Mouse (Mus musculus): ENCODE data around the gene Atxn7l1. TPM values are rescaled to one million over a fixed set of nuclear protein-coding genes. Genes with fewer than 3 reads are reported as not detected.

Gene Atxn7l1
- total and polyA plus RNA-seq, 2 experiments from 2014 or later: 20.9 to 27.8 TPM

DNA sequence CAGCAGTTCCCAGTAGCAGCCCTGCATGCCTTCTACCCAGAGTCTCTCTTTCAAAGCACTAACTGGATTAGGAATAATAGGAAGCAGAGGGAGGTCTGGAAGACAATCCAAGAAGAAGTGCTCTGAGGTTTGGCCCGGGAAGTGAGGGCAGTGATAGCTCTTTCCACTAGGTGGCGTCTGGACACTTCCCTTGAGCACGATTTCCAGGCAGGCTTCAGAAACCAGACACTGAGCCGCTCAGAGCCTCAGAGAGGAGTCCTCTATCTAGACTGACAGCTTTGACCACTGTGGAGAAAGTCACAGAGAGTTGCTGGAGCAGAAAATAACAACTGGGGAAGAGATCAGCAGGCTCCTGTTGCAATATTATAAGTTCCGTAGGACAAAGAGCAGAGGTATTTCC, 241.3 kb downstream of the Atxn7l1 start:
- peak; percentile 86 for DNase-seq (ENCODE audit: low spot score)
- Histone ChIP-seq H3K4me2 (ENCODE audit: low read depth, low read length, poor library complexity, severe bottlenecking) (no peak overlapping the region), H3K4me3 (ENCODE audit: low read depth, low read length) (no peak overlapping the region), H3K27me3 (ENCODE audit: insufficient read depth, low read length) (no peaks in the 10 kb centered on the region), H3K4me1 (ENCODE audit: insufficient read depth, low read length) (no peaks in the 10 kb centered on the region), H3K9me3 (ENCODE audit: low read length) (no peaks in the 10 kb centered on the region), H3K36me3 (ENCODE audit: insufficient read depth, low read length) (no peaks in the 10 kb centered on the region), H3K27ac (ENCODE audit: low read depth, low read length) (no peak overlapping the region), H3K9ac (replicated peaks; ENCODE audit: low read length, poor library complexity, severe bottlenecking) (no peak overlapping the region)
- ATAC-seq (ENCODE audit: low FRiP score): peak; percentile 57
- peak; percentile 93 for TF ChIP-seq CTCF (IDR thresholded peaks at IDR 0.05)
- 3% methylated on average over 5 of the region's 5 CpGs for WGBS

DNA sequence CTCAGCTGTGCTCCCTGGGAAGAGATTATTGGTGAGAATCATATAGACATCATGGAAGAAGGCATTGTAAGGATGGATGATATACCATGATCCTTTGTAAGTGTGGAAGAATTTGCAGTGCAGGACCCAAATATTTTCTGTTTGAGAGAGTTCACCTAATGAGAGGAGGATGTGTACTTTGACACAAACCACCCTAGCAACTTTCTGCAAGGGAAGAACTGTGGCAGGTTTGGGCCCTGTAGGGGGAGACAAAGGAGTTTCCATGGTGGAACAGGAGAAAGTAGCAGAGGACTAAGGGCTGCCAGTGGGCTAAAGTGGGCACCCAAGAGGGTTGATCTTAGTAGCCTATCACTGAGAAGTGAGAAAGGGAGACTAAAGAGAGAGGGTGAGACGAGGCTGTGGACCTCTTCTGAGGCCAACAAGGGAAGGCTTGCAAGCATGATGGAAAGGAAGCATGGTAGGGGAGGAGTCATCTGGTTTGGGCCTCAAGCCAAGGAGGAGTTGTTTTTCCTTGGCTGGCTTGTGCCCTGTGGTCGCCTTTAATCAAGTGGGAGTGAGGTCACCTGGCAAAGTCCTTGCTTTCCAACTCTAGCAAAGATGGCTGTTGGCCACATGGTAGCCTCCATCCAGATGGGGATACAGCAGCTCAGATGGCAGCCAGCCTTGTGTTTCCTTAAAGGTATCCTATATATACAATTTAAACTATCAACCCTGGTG, 243.5 kb downstream of the Atxn7l1 start:
- Histone ChIP-seq H3K36me3 (ENCODE audit: insufficient read depth, low read length) (no peaks in the 10 kb centered on the region), H3K4me1 (ENCODE audit: insufficient read depth, low read length) (0 out of 2 replicates have a peak, but pooled peaks cover 6% of the 10 kb centered on the region), H3K9me3 (ENCODE audit: low read length) (no peaks in the 10 kb centered on the region), H3K4me2 (ENCODE audit: low read depth, low read length, poor library complexity, severe bottlenecking) (no peak overlapping the region), H3K9ac (replicated peaks; ENCODE audit: low read length, poor library complexity, severe bottlenecking) (no peak overlapping the region), H3K4me3 (ENCODE audit: low read depth, low read length) (no peak overlapping the region), H3K27ac (ENCODE audit: low read depth, low read length) (no peak overlapping the region), H3K27me3 (ENCODE audit: insufficient read depth, low read length) (no peaks in the 10 kb centered on the region)
- ATAC-seq (ENCODE audit: low FRiP score): no peak
- no peak for DNase-seq (ENCODE audit: low spot score)
- TF ChIP-seq CTCF (IDR thresholded peaks at IDR 0.05): peak; percentile 13; the same call in 1 of the 2 replicates
- 63% methylated on average over 2 of the region's 2 CpGs for WGBS

DNA sequence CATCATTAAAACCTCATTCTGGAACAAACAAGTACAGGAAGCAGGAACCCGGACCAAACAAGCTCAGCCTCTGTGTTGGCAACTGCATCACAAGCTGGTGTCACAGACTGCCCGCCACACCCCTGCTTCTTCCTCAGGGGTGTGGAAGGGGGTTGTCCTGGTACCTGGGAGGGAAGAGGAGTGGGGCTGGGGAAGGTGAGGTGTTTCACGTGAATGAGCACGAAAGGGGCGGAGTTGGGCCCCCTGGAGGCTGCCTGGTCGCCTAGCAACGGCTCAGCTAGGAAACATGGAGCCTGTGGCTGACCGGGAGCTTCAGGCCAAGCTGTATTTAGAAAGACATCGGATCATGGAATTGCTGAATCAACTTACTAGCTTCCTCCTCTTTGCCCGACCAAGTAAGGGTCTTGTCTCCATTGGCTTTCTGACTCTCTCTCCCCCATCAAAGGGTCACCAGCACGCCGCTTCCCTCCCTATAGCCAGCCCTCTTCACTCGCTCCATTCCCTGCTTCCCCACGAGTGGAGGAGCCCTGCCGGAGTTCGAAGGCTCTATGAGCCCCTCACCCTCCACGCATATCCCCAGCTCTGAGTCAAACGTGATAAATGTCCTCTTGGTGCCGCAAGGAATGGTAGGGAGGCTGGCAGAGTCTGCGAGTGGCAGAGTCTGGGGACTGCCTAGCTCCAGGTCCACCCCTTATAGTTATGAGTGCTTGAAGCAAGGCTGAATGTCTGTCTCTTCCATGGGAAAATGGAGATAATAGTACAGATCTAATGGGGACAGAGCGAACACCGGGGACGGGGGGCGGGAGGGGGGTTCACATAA, 247.5 kb downstream of the Atxn7l1 start, which contains the start of gene Efcab10:
Gene Efcab10, plus strand, starts transcription at position 51 of the 820 bp plus-strand sequence.
- WGBS: 8% methylated on average over 24 of the region's 24 CpGs
- Histone ChIP-seq H3K4me1 (ENCODE audit: insufficient read depth, low read length) (0 out of 2 replicates have a peak, but pooled peaks cover 6% of the 10 kb centered on the region), H3K27me3 (ENCODE audit: insufficient read depth, low read length) (no peaks in the 10 kb centered on the region), H3K9me3 (ENCODE audit: low read length) (no peaks in the 10 kb centered on the region), H3K27ac (ENCODE audit: low read depth, low read length) (peak within 1 kb of the TSS; percentile 75), H3K9ac (replicated peaks; ENCODE audit: low read length, poor library complexity, severe bottlenecking) (peak within 1 kb of the TSS; percentile 50), H3K4me3 (ENCODE audit: low read depth, low read length) (peak within 1 kb of the TSS; percentile 36), H3K4me2 (ENCODE audit: low read depth, low read length, poor library complexity, severe bottlenecking) (peak within 1 kb of the TSS; percentile 55), H3K36me3 (ENCODE audit: insufficient read depth, low read length) (no peaks in the 10 kb centered on the region)
- ATAC-seq (ENCODE audit: low FRiP score) (peak; percentile 87), DNase-seq (ENCODE audit: low spot score) (peak; percentile 76)
- TF ChIP-seq CTCF (IDR thresholded peaks at IDR 0.05): no peak

DNA sequence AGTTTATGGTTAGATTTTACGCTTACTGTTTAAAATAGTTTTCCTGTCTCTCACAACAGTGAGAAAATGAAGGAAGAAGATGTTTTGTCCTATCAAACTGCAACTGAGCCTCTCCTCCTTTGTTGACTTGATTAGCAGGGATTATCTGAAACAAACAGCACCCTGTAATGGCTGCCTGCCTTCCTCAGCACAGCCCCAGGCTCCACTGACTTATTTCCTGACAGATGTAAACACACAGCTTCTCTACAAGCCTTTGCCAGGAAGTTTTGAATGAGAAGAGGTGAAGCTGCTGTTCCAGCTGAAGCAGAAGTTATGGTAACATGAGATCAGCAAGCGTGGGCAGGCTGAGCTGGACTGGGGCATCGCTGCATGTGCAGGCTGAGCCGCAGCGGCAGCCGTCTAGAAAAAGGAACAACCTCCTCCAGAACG, 255.8 kb downstream of the Atxn7l1 start:
- Histone ChIP-seq H3K4me2 (ENCODE audit: low read depth, low read length, poor library complexity, severe bottlenecking) (no peak overlapping the region), H3K9ac (replicated peaks; ENCODE audit: low read length, poor library complexity, severe bottlenecking) (no peak overlapping the region), H3K27ac (ENCODE audit: low read depth, low read length) (no peak overlapping the region), H3K36me3 (ENCODE audit: insufficient read depth, low read length) (no peaks in the 10 kb centered on the region), H3K4me3 (ENCODE audit: low read depth, low read length) (no peak overlapping the region), H3K4me1 (ENCODE audit: insufficient read depth, low read length) (no peaks in the 10 kb centered on the region), H3K9me3 (ENCODE audit: low read length) (no peaks in the 10 kb centered on the region), H3K27me3 (ENCODE audit: insufficient read depth, low read length) (no peaks in the 10 kb centered on the region)
- no peak for DNase-seq (ENCODE audit: low spot score)
- no peak for TF ChIP-seq CTCF (IDR thresholded peaks at IDR 0.05)
- 66% methylated on average over 7 of the region's 7 CpGs for WGBS
- no peak for ATAC-seq (ENCODE audit: low FRiP score)

DNA sequence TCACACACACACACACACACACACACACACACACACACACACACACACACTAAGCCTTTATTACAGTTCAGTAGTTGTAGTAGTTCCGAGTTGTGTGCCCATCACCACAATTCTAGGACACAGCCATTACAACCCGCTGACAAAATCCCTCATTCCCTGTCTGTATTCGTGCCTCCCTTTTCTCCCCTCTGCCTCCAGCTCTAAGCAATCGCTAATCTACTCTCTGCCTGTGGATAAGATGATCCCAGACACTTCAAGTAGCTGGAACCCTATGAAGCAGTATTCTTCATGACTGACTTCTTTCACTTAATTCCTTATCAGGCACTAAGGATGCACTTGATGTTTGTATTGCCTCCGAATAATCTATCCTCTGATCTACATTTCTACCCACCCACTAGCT, 257.5 kb downstream of the Atxn7l1 start:
- no peak overlapping the region for H3K27ac ChIP-seq (ENCODE audit: low read depth, low read length)
- no peaks in the 10 kb centered on the region for H3K27me3 ChIP-seq (ENCODE audit: insufficient read depth, low read length)
- H3K4me1 ChIP-seq (ENCODE audit: insufficient read depth, low read length): no peaks in the 10 kb centered on the region
- no peak overlapping the region for H3K4me3 ChIP-seq (ENCODE audit: low read depth, low read length)
- 22% methylated on average over 5 of the region's 5 CpGs for WGBS
- DNase-seq (ENCODE audit: low spot score) (no peak), ATAC-seq (ENCODE audit: low FRiP score) (no peak)
- H3K9me3 ChIP-seq (ENCODE audit: low read length): no peaks in the 10 kb centered on the region
- no peak overlapping the region for H3K4me2 ChIP-seq (ENCODE audit: low read depth, low read length, poor library complexity, severe bottlenecking)
- no peak overlapping the region for H3K9ac ChIP-seq (replicated peaks; ENCODE audit: low read length, poor library complexity, severe bottlenecking)
- H3K36me3 ChIP-seq (ENCODE audit: insufficient read depth, low read length): no peaks in the 10 kb centered on the region
- no peak for TF ChIP-seq CTCF (IDR thresholded peaks at IDR 0.05)
